Mouse (Mus musculus) myocyte (in vitro differentiated cells): ENCODE measurements at regions not wholly inside any gene's neighbourhood (a gene's known extent, or its start where the extent isn't known, plus 50 kb on each side); places are given as distances from the start of the nearest gene placed in this dataset.
A peak's percentile ranks its signal among the peaks of the same experiment; 100 is the strongest.

Experiments used
- H3K27me3 ChIP-seq: one replicate; pipeline ENCODE4 v1.6.1; 2011; ENCODE audit not compliant: control insufficient read depth, insufficient read depth, insufficient read length
- H3K36me3 ChIP-seq: one replicate; pipeline ENCODE4 v1.6.1; 2011; ENCODE audit not compliant: control insufficient read depth, insufficient read depth
- H3K4me2 ChIP-seq: one replicate; pipeline ENCODE4 v1.6.1; 2011; ENCODE audit warnings: low read depth, control low read depth
- H3K4me3 ChIP-seq: one replicate; pipeline ENCODE4 v1.5.1; 2011; ENCODE audit warnings: mild to moderate bottlenecking, control low read depth, moderate library complexity
- H3K79me2 ChIP-seq: one replicate; pipeline ENCODE4 v1.6.1; 2011; ENCODE audit not compliant: control insufficient read depth, insufficient read depth
- H3ac ChIP-seq: one replicate; pipeline ENCODE4 v1.6.1; 2011; ENCODE audit not compliant: control insufficient read depth, insufficient read length
- CEBPB ChIP-seq: IDR thresholded peaks from 2 replicates; pipeline ENCODE4 v1.6.1; 2011; ENCODE audit warnings: mild to moderate bottlenecking, moderate library complexity; ENCODE audit not compliant: poor library complexity, insufficient read depth, severe bottlenecking
- E2F4 ChIP-seq: IDR thresholded peaks from one replicate; pipeline ENCODE4 v1.6.1; 2011; ENCODE audit warnings: mild to moderate bottlenecking, control low read depth, moderate library complexity; ENCODE audit not compliant: insufficient read depth
- MAX ChIP-seq: IDR thresholded peaks from one replicate; pipeline ENCODE4 v1.6.1; 2011; ENCODE audit warnings: low read depth, mild to moderate bottlenecking, control low read depth
- MYOD1 ChIP-seq, 3 experiments: IDR thresholded peaks; one replicate each; pipeline ENCODE4 v1.6.1; 2011; ENCODE audit warnings: control low read depth in 2 of 3, low read depth in 2 of 3, mild to moderate bottlenecking in 2 of 3, moderate library complexity in 1 of 3; ENCODE audit not compliant: insufficient read length in 2 of 3, control insufficient read depth in 1 of 3
- MYOG ChIP-seq, 3 experiments: IDR thresholded peaks; one replicate each; pipeline ENCODE4 v1.6.1; 2011; ENCODE audit warnings: control low read depth in 2 of 3, low read depth in 2 of 3, mild to moderate bottlenecking in 2 of 3; ENCODE audit not compliant: insufficient read length in 2 of 3, control insufficient read depth in 1 of 3, insufficient read depth in 1 of 3
- POLR2A ChIP-seq: IDR thresholded peaks from one replicate; pipeline ENCODE4 v1.6.1; 2011; ENCODE audit warnings: low read depth, mild to moderate bottlenecking, control low read depth, moderate library complexity; ENCODE audit not compliant: insufficient read length
- POLR2AphosphoS2 ChIP-seq: IDR thresholded peaks from one replicate; pipeline ENCODE4 v1.6.1; 2011; ENCODE audit warnings: low read depth, control low read depth; ENCODE audit not compliant: insufficient read length
- REST ChIP-seq: IDR thresholded peaks from one replicate; pipeline ENCODE4 v1.6.1; 2011; ENCODE audit warnings: mild to moderate bottlenecking, control low read depth, moderate library complexity; ENCODE audit not compliant: insufficient read depth, insufficient read length
- SRF ChIP-seq: IDR thresholded peaks from one replicate; pipeline ENCODE4 v1.6.1; 2011; ENCODE audit warnings: low read depth; ENCODE audit not compliant: control insufficient read depth, insufficient read length
- TCF12 ChIP-seq: IDR thresholded peaks from one replicate; pipeline ENCODE4 v1.6.1; 2011; ENCODE audit warnings: mild to moderate bottlenecking, control low read depth; ENCODE audit not compliant: poor library complexity, insufficient read depth, severe bottlenecking
- TCF3 ChIP-seq: IDR thresholded peaks from one replicate; pipeline ENCODE4 v1.6.1; 2011; ENCODE audit warnings: low read depth, control low read depth; ENCODE audit not compliant: insufficient read length
- USF1 ChIP-seq: IDR thresholded peaks from one replicate; pipeline ENCODE4 v1.6.1; 2011; ENCODE audit warnings: low read depth, mild to moderate bottlenecking, control low read depth, moderate library complexity

- no peak for TF ChIP-seq REST
- no peak for TF ChIP-seq E2F4
- TF ChIP-seq USF1 = no peak
- TF ChIP-seq SRF = no peak
- TF ChIP-seq CEBPB = no peak
- TF ChIP-seq TCF3 = no peak
- no peak for TF ChIP-seq POLR2AphosphoS2
- no peak for TF ChIP-seq POLR2A
- TF ChIP-seq MAX = no peak
- no peak for TF ChIP-seq MYOD1 (IDR thresholded peaks at IDR 0.05; ENCODE audit: control insufficient read depth in 1 of 3, insufficient read length in 2 of 3, low read depth in 2 of 3)
- TF ChIP-seq TCF12 = no peak
- no peak for TF ChIP-seq MYOG (IDR thresholded peaks at IDR 0.05; ENCODE audit: control insufficient read depth in 1 of 3, insufficient read depth in 1 of 3, insufficient read length in 2 of 3, low read depth in 2 of 3)
- Histone ChIP-seq H3K4me3 (no peak overlapping the region), H3K4me2 (no peak overlapping the region), H3ac (no peak overlapping the region), H3K79me2 (no peaks in the 10 kb centered on the region), H3K36me3 (no peaks in the 10 kb centered on the region), H3K27me3 (no peaks in the 10 kb centered on the region)
Observed at GRCm38 (mm10) chr3:54475879-54476278, 115.0 kb downstream of the Postn start.

- Histone ChIP-seq H3K4me2 (no peak overlapping the region), H3K79me2 (no peaks in the 10 kb centered on the region), H3ac (no peak overlapping the region), H3K36me3 (no peaks in the 10 kb centered on the region), H3K4me3 (no peak overlapping the region), H3K27me3 (no peaks in the 10 kb centered on the region)
- TF ChIP-seq MYOG (IDR thresholded peaks at IDR 0.05; ENCODE audit: control insufficient read depth in 1 of 3, insufficient read depth in 1 of 3, insufficient read length in 2 of 3, low read depth in 2 of 3) = peak in 1 of 3 experiments; percentile 31
- TF ChIP-seq E2F4 = no peak
- TF ChIP-seq MAX = no peak
Observed at GRCm38 (mm10) chr3:54477986-54478385, 117.1 kb downstream of the Postn start.

- Histone ChIP-seq H3K4me2 (peak overlapping the region; percentile 60), H3K36me3 (no peaks in the 10 kb centered on the region), H3K27me3 (no peaks in the 10 kb centered on the region), H3K4me3 (no peak overlapping the region), H3ac (no peak overlapping the region), H3K79me2 (no peaks in the 10 kb centered on the region)
- TF ChIP-seq MYOD1 (IDR thresholded peaks at IDR 0.05; ENCODE audit: control insufficient read depth in 1 of 3, insufficient read length in 2 of 3, low read depth in 2 of 3) (peak in 1 of 3 experiments; percentile 47), TCF12 (peak; percentile 33), MYOG (IDR thresholded peaks at IDR 0.05; ENCODE audit: control insufficient read depth in 1 of 3, insufficient read depth in 1 of 3, insufficient read length in 2 of 3, low read depth in 2 of 3) (peak in 1 of 3 experiments; percentile 48), MAX (peak; percentile 78), USF1 (no peak)
Observed at GRCm38 (mm10) chr3:54480251-54480650, 119.3 kb downstream of the Postn start.

- no peak overlapping the region for H3K4me2 ChIP-seq
- no peaks in the 10 kb centered on the region for H3K36me3 ChIP-seq
- no peaks in the 10 kb centered on the region for H3K27me3 ChIP-seq
Observed at GRCm38 (mm10) chr3:54487346-54487745, 126.4 kb downstream of the Postn start.

GRCm38 (mm10) chr3:54487844-54488243 lies 126.9 kb downstream of the Postn start:
- no peak overlapping the region for H3ac ChIP-seq
- H3K4me2 ChIP-seq = no peak overlapping the region
- H3K79me2 ChIP-seq = no peaks in the 10 kb centered on the region
- no peak overlapping the region for H3K4me3 ChIP-seq
- H3K27me3 ChIP-seq = no peaks in the 10 kb centered on the region
- TF ChIP-seq REST = no peak
- no peak for TF ChIP-seq MYOG (IDR thresholded peaks at IDR 0.05; ENCODE audit: control insufficient read depth in 1 of 3, insufficient read depth in 1 of 3, insufficient read length in 2 of 3, low read depth in 2 of 3)
- TF ChIP-seq MAX = no peak
- TF ChIP-seq CEBPB = no peak
- TF ChIP-seq TCF3 = no peak
- no peak for TF ChIP-seq POLR2AphosphoS2
- TF ChIP-seq MYOD1 (IDR thresholded peaks at IDR 0.05; ENCODE audit: control insufficient read depth in 1 of 3, insufficient read length in 2 of 3, low read depth in 2 of 3) = no peak
- no peak for TF ChIP-seq POLR2A
- no peak for TF ChIP-seq E2F4
- no peak for TF ChIP-seq TCF12
- TF ChIP-seq USF1 = no peak
- no peak for TF ChIP-seq SRF
- no peaks in the 10 kb centered on the region for H3K36me3 ChIP-seq

More at GRCm38 (mm10) chr3:54487346-54487745, 126.4 kb downstream of the Postn start:
- no peak overlapping the region for H3ac ChIP-seq
- peak in 2 of 3 experiments; percentile 25 to 70 for TF ChIP-seq MYOD1 (IDR thresholded peaks at IDR 0.05; ENCODE audit: control insufficient read depth in 1 of 3, insufficient read length in 2 of 3, low read depth in 2 of 3)
- peak; percentile 63 for TF ChIP-seq TCF12
- TF ChIP-seq POLR2A = no peak
- TF ChIP-seq REST = no peak
- TF ChIP-seq TCF3 = no peak
- TF ChIP-seq MYOG (IDR thresholded peaks at IDR 0.05; ENCODE audit: control insufficient read depth in 1 of 3, insufficient read depth in 1 of 3, insufficient read length in 2 of 3, low read depth in 2 of 3) = peak in 2 of 3 experiments; percentile 6 to 89
- H3K4me3 ChIP-seq = no peak overlapping the region
- no peaks in the 10 kb centered on the region for H3K79me2 ChIP-seq
